Mouse (Mus musculus) hindbrain, embryonic 12.5 days (tissue): Measurements from ENCODE around the gene Rab11b. TPM values are rescaled to one million over a fixed set of nuclear protein-coding genes. Genes with fewer than 3 reads are reported as not detected.

Experiments used
- ATAC-seq: fragments of 200-750 bp; cut with Nextera tagmentation; 2 replicates; pipeline ENCODE4 v1.8.0; 2017; ENCODE audit warnings: moderate TSS enrichment; ENCODE audit not compliant: low FRiP score
- H3K27ac ChIP-seq: fragments of 300-500 bp; sonication (generic); 2 replicates; pipeline ENCODE4 v1.5.1; 2016; ENCODE audit warnings: mild to moderate bottlenecking
- H3K27me3 ChIP-seq: fragments of 300-500 bp; sonication (generic); 2 replicates; pipeline ENCODE4 v1.6.1; 2016; ENCODE audit warnings: mild to moderate bottlenecking
- H3K36me3 ChIP-seq: fragments of 300-500 bp; sonication (generic); 2 replicates; pipeline ENCODE4 v1.6.1; 2016; ENCODE audit warnings: mild to moderate bottlenecking
- H3K4me1 ChIP-seq: fragments of 300-500 bp; sonication (generic); 2 replicates; pipeline ENCODE4 v1.6.1; 2016
- H3K4me2 ChIP-seq: fragments of 300-500 bp; sonication (generic); replicated peaks from 2 replicates; pipeline ENCODE4 v1.6.1; 2016; ENCODE audit warnings: mild to moderate bottlenecking
- H3K4me3 ChIP-seq: fragments of 300-500 bp; sonication (generic); 2 replicates; pipeline ENCODE4 v1.5.1; 2016; ENCODE audit warnings: mild to moderate bottlenecking
- H3K9ac ChIP-seq: fragments of 300-500 bp; sonication (generic); 2 replicates; pipeline ENCODE4 v1.6.1; 2016; ENCODE audit warnings: mild to moderate bottlenecking, moderate library complexity
- H3K9me3 ChIP-seq: fragments of 300-500 bp; sonication (generic); replicated peaks from 2 replicates; pipeline ENCODE4 v1.6.1; 2016; ENCODE audit warnings: mild to moderate bottlenecking
- WGBS: fragments of 180-500 bp; shearing (Covaris S2); methylation state at CpG from one replicate; pipeline ENCODE4 v1.1.7; 2016; 5-methylcytosine and 5-hydroxymethylcytosine counted together
- polyA plus RNA-seq: library from polyadenylated mRNA; unstranded; fragments of >200 nt; fragmentation: Nextera tagmentation; extraction: Ambion mirVana; gene quantifications from 2 replicates; pipeline ENCODE4 v1.2.1, GENCODE M21; 2016

The Rab11b gene
- polyA plus RNA-seq, 1 experiment from 2014 or later = 415 TPM

GRCm38 (mm10) chr17:33782067-33782466, 21.7 kb upstream of the Rab11b start:
- peaks cover 23% of the 10 kb centered on the region for H3K4me1 ChIP-seq
- 0 out of 2 replicates have a peak overlapping the region, but pooled peaks have one; percentile 44 for H3K4me3 ChIP-seq
- no peak overlapping the region for H3K27ac ChIP-seq
- no peaks in the 10 kb centered on the region for H3K36me3 ChIP-seq
- peak overlapping the region; percentile 80 for H3K4me2 ChIP-seq
- no peaks in the 10 kb centered on the region for H3K27me3 ChIP-seq
- no peak overlapping the region for H3K9ac ChIP-seq
- WGBS = 30% methylated on average over 4 of the region's 4 CpGs
- H3K9me3 ChIP-seq = no peaks in the 10 kb centered on the region
- no peak for ATAC-seq

DNA sequence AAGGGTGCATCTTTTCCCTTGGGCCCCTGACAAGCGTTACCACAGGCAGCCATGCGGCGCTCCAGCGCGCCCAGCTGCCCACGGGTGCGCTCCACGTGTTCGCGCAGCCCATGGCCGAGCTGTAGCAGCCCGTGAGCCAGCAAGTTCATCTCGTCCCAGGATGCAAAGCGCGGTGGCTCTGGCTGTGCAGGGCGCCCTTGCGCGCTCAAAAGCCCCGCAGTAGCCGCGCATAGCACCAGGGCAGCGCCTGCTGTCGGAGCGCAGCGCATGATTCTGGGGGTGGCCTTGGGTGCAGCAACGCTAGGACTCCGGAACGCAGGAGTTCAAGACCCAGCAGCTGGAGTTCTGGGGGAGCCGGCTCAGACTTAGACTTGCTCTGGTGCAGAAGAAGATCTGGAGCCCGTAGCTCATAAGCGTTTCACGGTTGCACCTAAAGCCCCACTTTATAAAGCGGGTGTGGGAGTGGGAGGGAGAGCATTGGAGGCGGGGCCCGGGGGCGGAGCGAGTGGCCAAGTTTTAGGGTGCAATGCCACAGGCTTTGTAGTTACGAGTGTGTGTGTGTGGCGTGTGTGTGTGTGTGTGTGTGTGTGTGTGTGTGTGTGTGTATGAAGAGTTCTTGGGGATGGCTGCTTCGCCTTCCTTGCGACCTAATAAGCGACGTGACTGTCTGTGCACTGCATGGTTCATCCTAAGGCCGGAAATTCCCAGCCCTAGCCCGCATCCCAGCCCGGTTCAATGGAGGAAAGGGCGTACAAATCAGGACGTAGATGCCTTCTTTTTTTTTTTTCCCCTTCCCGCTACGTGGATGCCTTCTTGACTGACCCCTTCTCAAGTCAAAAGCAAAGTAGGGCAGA, 21.0 kb upstream of the Rab11b start, which contains the start of gene Angptl4:
TSS of gene Angptl4 (minus strand) at position 707 of the 854 bp plus-strand sequence.
- no peaks in the 10 kb centered on the region for H3K36me3 ChIP-seq
- peak within 1 kb of the TSS; percentile 49 for H3K27ac ChIP-seq
- peak within 1 kb of the TSS; percentile 64 for H3K9ac ChIP-seq
- peak within 1 kb of the TSS; percentile 44 for H3K4me3 ChIP-seq
- peak within 1 kb of the TSS; percentile 80 for H3K4me2 ChIP-seq
- WGBS = under 1% methylated on average over 50 of the region's 50 CpGs
- H3K27me3 ChIP-seq = no peaks in the 10 kb centered on the region
- no peaks in the 10 kb centered on the region for H3K9me3 ChIP-seq
- ATAC-seq = peak; percentile 80
- H3K4me1 ChIP-seq = peaks cover 23% of the 10 kb centered on the region

GRCm38 (mm10) chr17:33780431-33780830, 20.1 kb upstream of the Rab11b start:
- Histone ChIP-seq H3K4me2 (peak overlapping the region; percentile 80), H3K4me1 (peaks cover 23% of the 10 kb centered on the region), H3K36me3 (no peaks in the 10 kb centered on the region), H3K4me3 (peak overlapping the region; percentile 44), H3K9me3 (no peaks in the 10 kb centered on the region), H3K9ac (no peak overlapping the region), H3K27me3 (no peaks in the 10 kb centered on the region), H3K27ac (no peak overlapping the region)
- no peak for ATAC-seq
- WGBS = 90% methylated on average over 5 of the region's 5 CpGs

DNA sequence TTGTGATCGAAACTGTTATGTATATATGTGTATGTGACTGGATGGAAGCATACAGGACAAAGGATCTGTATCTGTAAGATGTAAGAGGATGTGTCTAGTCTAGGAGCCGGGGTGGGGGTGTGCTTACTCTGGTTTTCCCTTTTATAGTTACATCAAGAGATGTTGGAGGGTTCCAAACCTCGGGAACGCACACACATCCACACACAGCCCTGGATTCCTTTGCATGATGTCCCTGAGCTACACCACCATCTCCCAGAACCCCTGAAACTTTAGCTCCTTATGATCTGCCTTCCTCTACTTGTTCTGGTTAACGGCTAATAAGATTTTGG, 19.6 kb upstream of the Rab11b start:
- no peak for ATAC-seq
- H3K36me3 ChIP-seq = no peaks in the 10 kb centered on the region
- peak overlapping the region; percentile 69; the same call in 1 of the 2 replicates for H3K27ac ChIP-seq
- H3K4me2 ChIP-seq = peak overlapping the region; percentile 80
- H3K4me1 ChIP-seq = peaks cover 23% of the 10 kb centered on the region
- H3K4me3 ChIP-seq = peak overlapping the region; percentile 13
- H3K9me3 ChIP-seq = no peaks in the 10 kb centered on the region
- no peaks in the 10 kb centered on the region for H3K27me3 ChIP-seq
- WGBS = 81% methylated on average over 5 of the region's 5 CpGs
- H3K9ac ChIP-seq = no peak overlapping the region

GRCm38 (mm10) chr17:33779271-33779966, 19.1 kb upstream of the Rab11b start:
- H3K4me3 ChIP-seq = peak overlapping the region; percentile 13

GRCm38 (mm10) chr17:33775287-33775686, 15.0 kb upstream of the Rab11b start:
- Histone ChIP-seq H3K9me3 (no peaks in the 10 kb centered on the region), H3K27ac (no peak overlapping the region), H3K4me2 (no peak overlapping the region), H3K36me3 (no peaks in the 10 kb centered on the region), H3K4me1 (peaks cover 12% of the 10 kb centered on the region), H3K4me3 (no peak overlapping the region), H3K27me3 (no peaks in the 10 kb centered on the region), H3K9ac (no peak overlapping the region)
- 97% methylated on average over 4 of the region's 4 CpGs for WGBS
- no peak for ATAC-seq

More at GRCm38 (mm10) chr17:33779271-33779966, 19.1 kb upstream of the Rab11b start:
- H3K27ac ChIP-seq = peak overlapping the region; percentile 77
- H3K36me3 ChIP-seq = no peaks in the 10 kb centered on the region
- ATAC-seq = no peak
- H3K27me3 ChIP-seq = no peaks in the 10 kb centered on the region
- 51% methylated on average over 9 of the region's 9 CpGs for WGBS
- H3K4me2 ChIP-seq = peak overlapping the region; percentile 80
- no peak overlapping the region for H3K9ac ChIP-seq
- peaks cover 23% of the 10 kb centered on the region for H3K4me1 ChIP-seq
- no peaks in the 10 kb centered on the region for H3K9me3 ChIP-seq

GRCm38 (mm10) chr17:33774573-33775155, 14.3 kb upstream of the Rab11b start:
- no peak for ATAC-seq
- no peak overlapping the region for H3K27ac ChIP-seq
- H3K4me3 ChIP-seq = no peak overlapping the region
- no peak overlapping the region for H3K9ac ChIP-seq
- no peak overlapping the region for H3K4me2 ChIP-seq
- H3K27me3 ChIP-seq = no peaks in the 10 kb centered on the region
- WGBS = 89% methylated on average over 8 of the region's 8 CpGs
- H3K36me3 ChIP-seq = no peaks in the 10 kb centered on the region
- peaks cover 11% of the 10 kb centered on the region for H3K4me1 ChIP-seq
- H3K9me3 ChIP-seq = no peaks in the 10 kb centered on the region

GRCm38 (mm10) chr17:33773871-33774572, 13.7 kb upstream of the Rab11b start:
- Histone ChIP-seq H3K27ac (no peak overlapping the region), H3K4me2 (no peak overlapping the region), H3K9ac (no peak overlapping the region), H3K4me1 (peaks cover 5% of the 10 kb centered on the region; the same call in 1 of the 2 replicates), H3K4me3 (no peak overlapping the region), H3K27me3 (no peaks in the 10 kb centered on the region), H3K36me3 (no peaks in the 10 kb centered on the region), H3K9me3 (no peaks in the 10 kb centered on the region)
- 94% methylated on average over 6 of the region's 6 CpGs for WGBS
- no peak for ATAC-seq

DNA sequence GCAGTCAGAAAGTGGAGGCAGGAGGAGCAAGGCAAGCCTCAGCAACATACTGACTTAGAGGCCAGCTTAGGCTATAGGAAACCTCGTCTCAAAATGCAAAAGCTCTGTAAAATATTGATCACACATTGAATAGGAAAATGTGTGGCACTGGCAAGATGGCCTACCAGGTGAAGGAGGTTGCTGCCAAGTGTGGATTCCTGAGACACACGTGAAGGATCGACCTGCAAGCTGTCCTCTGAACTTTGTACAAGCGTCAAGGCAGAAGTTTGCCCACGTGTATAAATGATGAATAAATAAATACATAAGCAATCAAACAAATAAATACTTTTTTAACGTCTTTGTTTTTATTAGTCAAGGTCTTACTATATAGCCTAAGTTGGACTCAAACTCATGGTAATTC, 13.1 kb upstream of the Rab11b start:
- H3K4me1 ChIP-seq = peaks cover 1% of the 10 kb centered on the region; the same call in 1 of the 2 replicates
- no peaks in the 10 kb centered on the region for H3K36me3 ChIP-seq
- no peaks in the 10 kb centered on the region for H3K27me3 ChIP-seq
- no peak overlapping the region for H3K4me3 ChIP-seq
- H3K9me3 ChIP-seq = no peaks in the 10 kb centered on the region
- WGBS = 82% methylated on average over 6 of the region's 6 CpGs
- ATAC-seq = no peak
- no peak overlapping the region for H3K4me2 ChIP-seq
- H3K9ac ChIP-seq = no peak overlapping the region
- H3K27ac ChIP-seq = no peak overlapping the region

DNA sequence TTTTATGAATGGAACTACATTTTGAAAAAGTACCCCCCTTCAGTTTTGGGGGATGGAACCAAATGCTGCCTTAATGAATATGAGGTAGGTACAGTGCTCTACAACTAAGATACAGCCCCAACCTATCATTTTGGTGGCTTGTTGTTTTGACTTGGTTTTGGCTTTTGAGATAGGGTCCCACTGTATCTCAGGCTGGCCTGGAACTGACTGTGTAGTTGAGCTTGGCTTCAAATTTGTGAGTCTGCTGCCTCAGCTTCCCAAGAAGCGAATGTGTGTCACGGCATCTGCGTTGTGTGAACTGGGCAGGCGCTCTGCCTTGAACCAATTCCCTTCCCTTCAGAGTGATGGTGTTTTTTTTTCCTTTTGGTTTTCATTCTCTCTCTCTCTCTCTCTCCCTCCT, 11.3 kb upstream of the Rab11b start:
- H3K36me3 ChIP-seq = no peaks in the 10 kb centered on the region
- 94% methylated on average over 4 of the region's 4 CpGs for WGBS
- H3K4me1 ChIP-seq = no peaks in the 10 kb centered on the region
- no peak overlapping the region for H3K9ac ChIP-seq
- no peak overlapping the region for H3K4me2 ChIP-seq
- no peak for ATAC-seq
- no peaks in the 10 kb centered on the region for H3K9me3 ChIP-seq
- H3K4me3 ChIP-seq = no peak overlapping the region
- no peaks in the 10 kb centered on the region for H3K27me3 ChIP-seq
- H3K27ac ChIP-seq = no peak overlapping the region

DNA sequence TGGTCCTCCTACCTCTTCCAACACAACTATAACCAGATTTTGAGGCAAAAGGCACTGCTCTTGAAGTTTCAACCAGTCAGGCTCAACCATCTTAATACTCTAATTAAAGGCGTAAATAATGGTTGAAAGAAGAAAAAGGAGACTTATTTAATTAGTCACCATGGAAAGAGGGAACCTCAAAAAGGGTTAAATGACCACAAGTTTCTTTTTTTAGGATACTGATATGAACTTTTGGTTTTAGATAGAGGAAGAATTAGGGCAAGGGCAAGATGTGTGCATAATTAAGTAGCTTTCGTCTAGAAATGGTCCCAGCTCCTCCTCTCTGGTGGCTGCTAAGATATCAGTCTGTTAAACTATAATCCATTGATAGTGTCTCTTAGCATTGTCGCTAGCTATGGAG, 6.1 kb upstream of the Rab11b start:
- no peak overlapping the region for H3K4me3 ChIP-seq
- 84% methylated on average over 3 of the region's 3 CpGs for WGBS

More for the DNA sequence above, 6.1 kb upstream of the Rab11b start:
- no peak for ATAC-seq
- no peak overlapping the region for H3K27ac ChIP-seq
- H3K4me1 ChIP-seq = no peaks in the 10 kb centered on the region
- no peaks in the 10 kb centered on the region for H3K9me3 ChIP-seq
- H3K9ac ChIP-seq = no peak overlapping the region
- no peak overlapping the region for H3K4me2 ChIP-seq
- H3K27me3 ChIP-seq = no peaks in the 10 kb centered on the region
- H3K36me3 ChIP-seq = no peaks in the 10 kb centered on the region
